Mouse (Mus musculus) thymus, postnatal 0 days (tissue): ENCODE data around the gene Frat1. TPM values are rescaled to one million over a fixed set of nuclear protein-coding genes. Genes with fewer than 3 reads are reported as not detected.

Experiments
- polyA plus RNA-seq: library from polyadenylated mRNA; unstranded; fragments of >200 nt; fragmentation: Nextera tagmentation; extraction: Ambion mirVana; gene quantifications from 2 replicates; pipeline ENCODE4 v1.2.1, GENCODE M21; 2015

The Frat1 gene
- polyA plus RNA-seq, 1 experiment from 2014 or later: 21.3 TPM

Other genes starting within 250 kb of the Frat1 start
- gene Gm340, start 247.6 kb upstream of the Frat1 start, polyA plus RNA-seq: 2.0 and 2.1 TPM in 2 replicates
- 0.17 and 0.29 TPM in 2 replicates for gene Slit1, start 86.3 kb upstream of the Frat1 start, polyA plus RNA-seq
- gene Arhgap19, start 27.9 kb upstream of the Frat1 start, polyA plus RNA-seq: 25.3 and 27.0 TPM in 2 replicates
- gene Frat2, start 18.2 kb downstream of the Frat1 start, polyA plus RNA-seq: 12.1 and 16.0 TPM in 2 replicates
- 11.3 and 12.4 TPM in 2 replicates for gene Rrp12, start 66.2 kb downstream of the Frat1 start, polyA plus RNA-seq
- 251 and 275 TPM in 2 replicates for gene Pgam1, start 82.0 kb downstream of the Frat1 start, polyA plus RNA-seq
- gene Exosc1, start 103.5 kb downstream of the Frat1 start, polyA plus RNA-seq: 86.9 and 90.8 TPM in 2 replicates
- gene Zdhhc16, start 103.5 kb downstream of the Frat1 start, polyA plus RNA-seq: 67.3 and 67.8 TPM in 2 replicates
- 28.0 and 31.2 TPM in 2 replicates for gene Mms19, start 151.2 kb downstream of the Frat1 start, polyA plus RNA-seq
- 15.4 and 16.0 TPM in 2 replicates for gene Ubtd1, start 151.8 kb downstream of the Frat1 start, polyA plus RNA-seq
- gene Ankrd2, start 206.0 kb downstream of the Frat1 start, polyA plus RNA-seq: 0.21 TPM in 1 of 2 replicates, not detected in the other
- 0.77 and 1.4 TPM in 2 replicates for gene Hoga1, start 215.6 kb downstream of the Frat1 start, polyA plus RNA-seq
- gene 4933411K16Rik, start 222.3 kb downstream of the Frat1 start, polyA plus RNA-seq: not detected in 2 replicates